Mouse (Mus musculus) liver, embryonic 15.5 days (tissue): ENCODE results near the gene Ttll1. TPM values are rescaled to one million over a fixed set of nuclear protein-coding genes. Genes with fewer than 3 reads are reported as not detected.

Experiments
- ATAC-seq: fragments of 200-750 bp; cut with Nextera tagmentation; 2 replicates; pipeline ENCODE4 v1.8.0; 2017; ENCODE audit warnings: moderate number of reproducible peaks, mild to moderate bottlenecking, moderate library complexity; ENCODE audit not compliant: insufficient read depth
- H3K27ac ChIP-seq: fragments of 300-500 bp; sonication (generic); replicated peaks from 2 replicates; pipeline ENCODE4 v1.5.1; 2015; ENCODE audit warnings: mild to moderate bottlenecking, inconsistent platforms
- H3K27me3 ChIP-seq: fragments of 300-500 bp; sonication (generic); 2 replicates; pipeline ENCODE4 v1.6.1; 2015; ENCODE audit warnings: mild to moderate bottlenecking, inconsistent platforms
- H3K36me3 ChIP-seq: fragments of 300-500 bp; sonication (generic); replicated peaks from 2 replicates; pipeline ENCODE4 v1.6.1; 2015; ENCODE audit warnings: moderate library complexity, mild to moderate bottlenecking, inconsistent platforms
- H3K4me1 ChIP-seq: fragments of 300-500 bp; sonication (generic); replicated peaks from 2 replicates; pipeline ENCODE4 v1.6.1; 2015; ENCODE audit warnings: inconsistent platforms
- H3K4me2 ChIP-seq: fragments of 300-500 bp; sonication (generic); 2 replicates; pipeline ENCODE4 v1.6.1; 2015; ENCODE audit warnings: moderate library complexity, mild to moderate bottlenecking, inconsistent platforms
- H3K4me3 ChIP-seq: fragments of 300-500 bp; sonication (generic); replicated peaks from 2 replicates; pipeline ENCODE4 v1.5.1; 2015; ENCODE audit warnings: mild to moderate bottlenecking, inconsistent platforms
- H3K9ac ChIP-seq: fragments of 300-500 bp; sonication (generic); 2 replicates; pipeline ENCODE4 v1.6.1; 2015; ENCODE audit warnings: moderate library complexity, mild to moderate bottlenecking, inconsistent platforms
- H3K9me3 ChIP-seq: fragments of 300-500 bp; sonication (generic); replicated peaks from 2 replicates; pipeline ENCODE4 v1.6.1; 2016; ENCODE audit warnings: inconsistent platforms
- WGBS: fragments of 180-500 bp; shearing (Covaris S2); methylation state at CpG from one replicate; pipeline ENCODE4 v1.1.7; 2015; ENCODE audit warnings: mixed read lengths; ENCODE audit not compliant: insufficient replicate concordance; 5-methylcytosine and 5-hydroxymethylcytosine counted together
- polyA plus RNA-seq: library from polyadenylated mRNA; unstranded; fragments of >200 nt; fragmentation: Nextera tagmentation; extraction: Ambion mirVana; gene quantifications from 2 replicates; pipeline ENCODE4 v1.2.1, GENCODE M21; 2015

Ttll1 gene
- polyA plus RNA-seq, 1 experiment from 2014 or later: 4.9 TPM

DNA sequence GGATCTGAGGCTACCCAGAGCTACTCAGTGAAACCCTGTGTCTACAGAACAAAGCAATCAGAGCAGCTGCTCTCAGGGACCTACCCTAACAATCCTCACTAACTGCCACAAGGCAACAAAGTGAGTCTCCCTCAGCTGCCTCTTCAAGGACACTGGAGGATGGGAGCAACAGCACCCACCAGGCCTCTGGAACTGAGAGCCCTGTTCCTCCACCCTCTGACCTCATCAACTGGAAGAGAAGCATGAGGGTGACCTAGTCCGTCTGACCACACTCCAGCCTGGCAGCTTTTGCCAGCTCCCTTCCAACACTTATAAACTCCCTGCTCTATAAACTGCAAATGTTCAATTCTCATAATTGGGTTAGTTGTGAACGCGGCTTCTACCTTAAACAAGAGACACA, 56.8 kb downstream of the Ttll1 start:
- Histone ChIP-seq H3K4me1 (peaks cover 89% of the 10 kb centered on the region), H3K9ac (no peak overlapping the region), H3K9me3 (no peaks in the 10 kb centered on the region), H3K36me3 (no peaks in the 10 kb centered on the region), H3K4me2 (no peak overlapping the region), H3K4me3 (no peak overlapping the region), H3K27me3 (no peaks in the 10 kb centered on the region), H3K27ac (0 out of 2 replicates have a peak overlapping the region, but pooled peaks have one; percentile 1)
- no peak for ATAC-seq
- 73% methylated on average over 3 of the region's 3 CpGs for WGBS

- peak overlapping the region; percentile 16; the same call in 1 of the 2 replicates for H3K4me2 ChIP-seq
- H3K4me3 ChIP-seq: no peak overlapping the region
- H3K4me1 ChIP-seq: peaks cover 95% of the 10 kb centered on the region
- no peaks in the 10 kb centered on the region for H3K27me3 ChIP-seq
- no peaks in the 10 kb centered on the region for H3K9me3 ChIP-seq
- ATAC-seq: peak; percentile 14; the same call in 1 of the 2 replicates
- WGBS: 45% methylated on average over 7 of the region's 7 CpGs
- H3K9ac ChIP-seq: no peak overlapping the region
- H3K36me3 ChIP-seq: no peaks in the 10 kb centered on the region
- peak overlapping the region; percentile 71 for H3K27ac ChIP-seq
These were observed 58.4 kb downstream of the Ttll1 start for GRCm38 (mm10) chr15:83452219-83452760.

DNA sequence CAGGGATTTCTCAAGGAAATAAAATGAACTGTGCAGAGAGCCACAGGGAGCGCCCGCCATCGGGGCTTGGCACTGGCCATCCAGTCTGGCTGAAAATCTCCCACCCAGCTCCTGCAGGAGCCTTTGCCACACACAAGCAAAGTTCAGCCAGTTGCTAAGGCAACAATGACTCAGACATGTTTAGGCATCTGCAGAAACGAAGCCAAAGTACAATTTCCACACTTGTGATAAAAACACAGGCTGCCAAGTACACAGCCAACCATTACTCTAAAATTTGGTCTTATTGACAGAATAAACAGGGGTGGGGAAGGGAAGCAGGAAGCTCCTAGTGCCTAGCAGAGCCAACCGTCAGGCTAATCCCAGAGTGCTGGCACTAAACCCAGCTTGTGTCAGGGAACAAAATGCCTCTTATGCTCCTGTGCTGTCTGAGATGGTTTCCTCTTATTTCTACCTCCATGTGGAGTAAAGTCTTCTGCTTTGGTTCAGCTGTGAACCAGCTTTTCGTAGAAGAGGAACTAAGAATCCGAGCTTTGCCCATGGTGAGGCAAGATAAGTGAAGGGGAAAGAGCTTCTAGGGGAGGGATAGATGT, 59.0 kb downstream of the Ttll1 start:
- H3K9me3 ChIP-seq: no peaks in the 10 kb centered on the region
- ATAC-seq: peak; percentile 47; the same call in 1 of the 2 replicates
- H3K4me2 ChIP-seq: peak overlapping the region; percentile 16; the same call in 1 of the 2 replicates
- no peak overlapping the region for H3K4me3 ChIP-seq
- H3K4me1 ChIP-seq: peaks cover 95% of the 10 kb centered on the region
- H3K9ac ChIP-seq: no peak overlapping the region
- no peaks in the 10 kb centered on the region for H3K36me3 ChIP-seq
- H3K27me3 ChIP-seq: no peaks in the 10 kb centered on the region
- 46% methylated on average over 7 of the region's 7 CpGs for WGBS
- peak overlapping the region; percentile 71 for H3K27ac ChIP-seq

DNA sequence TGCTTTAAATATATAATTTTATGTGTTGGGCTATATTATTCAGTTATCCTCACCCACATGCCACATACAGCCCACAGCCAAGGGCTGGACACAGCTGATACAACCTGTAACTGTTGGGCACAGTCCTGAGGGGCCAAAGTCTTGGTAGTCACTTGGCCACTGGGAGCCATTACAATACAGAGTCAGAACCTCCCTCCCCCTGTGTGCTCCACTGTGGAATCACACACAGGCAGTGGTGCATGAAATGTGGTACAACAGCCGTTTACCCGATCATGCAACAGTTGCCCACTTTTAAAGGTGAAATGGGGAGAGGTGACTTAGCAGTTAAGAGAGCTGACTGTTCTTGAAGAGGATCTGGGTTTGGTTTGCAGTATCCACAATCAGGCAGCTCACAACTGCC, 60.7 kb downstream of the Ttll1 start:
- H3K9me3 ChIP-seq: no peaks in the 10 kb centered on the region
- no peak for ATAC-seq
- WGBS: 93% methylated on average over 2 of the region's 2 CpGs

GRCm38 (mm10) chr15:83448646-83449045, 62.0 kb downstream of the Ttll1 start:
- H3K4me1 ChIP-seq: peaks cover 97% of the 10 kb centered on the region
- no peak for ATAC-seq
- no peak overlapping the region for H3K4me3 ChIP-seq
- H3K4me2 ChIP-seq: no peak overlapping the region
- H3K27ac ChIP-seq: peak overlapping the region; percentile 65
- H3K9ac ChIP-seq: no peak overlapping the region
- WGBS: 78% methylated on average over 5 of the region's 5 CpGs
- no peaks in the 10 kb centered on the region for H3K36me3 ChIP-seq
- no peaks in the 10 kb centered on the region for H3K9me3 ChIP-seq
- H3K27me3 ChIP-seq: no peaks in the 10 kb centered on the region

More for the DNA sequence above, 60.7 kb downstream of the Ttll1 start:
- Histone ChIP-seq H3K9ac (no peak overlapping the region), H3K27ac (no peak overlapping the region), H3K4me1 (peaks cover 97% of the 10 kb centered on the region), H3K27me3 (no peaks in the 10 kb centered on the region), H3K36me3 (no peaks in the 10 kb centered on the region), H3K4me2 (no peak overlapping the region), H3K4me3 (no peak overlapping the region)

GRCm38 (mm10) chr15:83447791-83448544, 62.7 kb downstream of the Ttll1 start:
- no peak overlapping the region for H3K9ac ChIP-seq
- ATAC-seq: no peak
- peak overlapping the region; percentile 33 for H3K4me2 ChIP-seq
- 60% methylated on average over 10 of the region's 10 CpGs for WGBS
- peaks cover 98% of the 10 kb centered on the region for H3K4me1 ChIP-seq
- H3K4me3 ChIP-seq: no peak overlapping the region
- no peaks in the 10 kb centered on the region for H3K27me3 ChIP-seq
- H3K9me3 ChIP-seq: no peaks in the 10 kb centered on the region
- no peaks in the 10 kb centered on the region for H3K36me3 ChIP-seq
- peak overlapping the region; percentile 65 for H3K27ac ChIP-seq

DNA sequence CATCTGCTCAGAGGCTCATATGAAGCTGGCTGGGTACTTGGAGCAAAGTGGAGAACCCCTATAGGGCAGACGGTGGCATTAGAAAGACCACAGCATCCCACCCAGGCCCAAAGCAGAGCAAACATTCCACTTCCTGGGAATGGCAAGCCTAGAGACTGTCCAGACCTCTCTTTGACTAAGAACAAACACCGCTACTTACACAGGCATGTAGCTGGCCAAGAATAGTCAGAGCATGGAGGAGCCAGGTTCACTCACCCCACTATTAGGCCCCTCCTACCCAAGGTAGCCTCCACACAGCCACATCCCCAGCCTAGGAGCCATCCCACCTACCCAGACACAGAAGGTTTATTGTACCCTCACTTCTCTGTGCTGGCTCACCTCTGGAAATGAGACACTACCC, 64.8 kb downstream of the Ttll1 start:
- 71% methylated on average over 2 of the region's 2 CpGs for WGBS
- H3K27me3 ChIP-seq: no peaks in the 10 kb centered on the region
- ATAC-seq: 0 out of 2 replicates have a peak, but pooled peaks have one; percentile 17
- H3K9ac ChIP-seq: no peak overlapping the region
- H3K4me3 ChIP-seq: no peak overlapping the region
- H3K27ac ChIP-seq: peak overlapping the region; percentile 14; the same call in 1 of the 2 replicates
- no peaks in the 10 kb centered on the region for H3K36me3 ChIP-seq
- H3K4me2 ChIP-seq: 0 out of 2 replicates have a peak overlapping the region, but pooled peaks have one; percentile 8
- H3K4me1 ChIP-seq: peaks cover 97% of the 10 kb centered on the region
- H3K9me3 ChIP-seq: no peaks in the 10 kb centered on the region

GRCm38 (mm10) chr15:83445383-83445782, 65.3 kb downstream of the Ttll1 start:
- Histone ChIP-seq H3K36me3 (no peaks in the 10 kb centered on the region), H3K4me1 (peaks cover 95% of the 10 kb centered on the region), H3K9me3 (no peaks in the 10 kb centered on the region), H3K4me2 (no peak overlapping the region), H3K4me3 (no peak overlapping the region), H3K27ac (peak overlapping the region; percentile 14; the same call in 1 of the 2 replicates), H3K27me3 (no peaks in the 10 kb centered on the region), H3K9ac (no peak overlapping the region)
- WGBS: 83% methylated on average over 5 of the region's 5 CpGs
- no peak for ATAC-seq

- no peak overlapping the region for H3K4me2 ChIP-seq
- H3K27ac ChIP-seq: peak overlapping the region; percentile 9; the same call in 1 of the 2 replicates
- no peak overlapping the region for H3K9ac ChIP-seq
- H3K27me3 ChIP-seq: no peaks in the 10 kb centered on the region
- ATAC-seq: peak; percentile 17; the same call in 1 of the 2 replicates
- no peak overlapping the region for H3K4me3 ChIP-seq
- H3K9me3 ChIP-seq: no peaks in the 10 kb centered on the region
- 72% methylated on average over 6 of the region's 6 CpGs for WGBS
- no peaks in the 10 kb centered on the region for H3K36me3 ChIP-seq
- peaks cover 90% of the 10 kb centered on the region for H3K4me1 ChIP-seq
These were observed 66.3 kb downstream of the Ttll1 start for GRCm38 (mm10) chr15:83444425-83444824.

- H3K27ac ChIP-seq: peak overlapping the region; percentile 56
These were observed 68.1 kb downstream of the Ttll1 start for GRCm38 (mm10) chr15:83442495-83443037.

DNA sequence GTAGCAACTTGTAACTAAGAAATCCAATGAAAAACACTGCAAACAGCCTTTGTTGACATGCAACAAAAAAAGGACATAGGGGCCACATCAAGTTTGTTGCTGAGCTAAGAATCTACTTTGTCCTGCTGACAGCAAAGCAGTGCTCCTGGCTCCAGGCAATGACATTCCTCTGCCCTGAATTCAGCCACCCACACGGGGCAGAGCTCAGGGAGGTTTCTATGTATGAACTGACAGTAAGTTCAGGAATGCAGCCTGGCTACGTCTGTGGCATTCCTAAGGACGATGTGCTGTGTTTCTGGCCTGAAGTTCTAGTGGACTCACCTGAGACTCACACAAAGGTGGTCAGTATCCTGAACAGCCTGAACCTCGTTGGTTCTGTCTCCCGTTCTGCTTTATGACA, 70.0 kb downstream of the Ttll1 start:
- Histone ChIP-seq H3K4me2 (no peak overlapping the region), H3K27me3 (no peaks in the 10 kb centered on the region), H3K4me1 (peaks cover 67% of the 10 kb centered on the region), H3K27ac (peak overlapping the region; percentile 26; the same call in 1 of the 2 replicates), H3K36me3 (no peaks in the 10 kb centered on the region), H3K9me3 (no peaks in the 10 kb centered on the region), H3K4me3 (no peak overlapping the region), H3K9ac (no peak overlapping the region)
- no peak for ATAC-seq
- 75% methylated on average over 5 of the region's 5 CpGs for WGBS

More at GRCm38 (mm10) chr15:83442495-83443037, 68.1 kb downstream of the Ttll1 start:
- no peak overlapping the region for H3K9ac ChIP-seq
- no peak overlapping the region for H3K4me2 ChIP-seq
- ATAC-seq: no peak
- peaks cover 75% of the 10 kb centered on the region for H3K4me1 ChIP-seq
- H3K36me3 ChIP-seq: no peaks in the 10 kb centered on the region
- H3K9me3 ChIP-seq: no peaks in the 10 kb centered on the region
- WGBS: 55% methylated on average over 4 of the region's 4 CpGs
- no peak overlapping the region for H3K4me3 ChIP-seq
- no peaks in the 10 kb centered on the region for H3K27me3 ChIP-seq
